Mouse (Mus musculus) stomach, postnatal 0 days (tissue): ENCODE results near the gene Ss18l2. TPM values are rescaled to one million over a fixed set of nuclear protein-coding genes. Genes with fewer than 3 reads are reported as not detected.

Source experiments
- ATAC-seq: fragments of 200-750 bp; cut with Nextera tagmentation; 2 replicates; pipeline ENCODE4 v1.8.0; 2017; ENCODE audit not compliant: low FRiP score, low TSS enrichment
- DNase-seq: peaks from one replicate; pipeline ENCODE4 v3.0.0-alpha.2; 2016; ENCODE audit warnings: low spot score
- H3K27ac ChIP-seq: fragments of 300-500 bp; sonication (generic); replicated peaks from 2 replicates; pipeline ENCODE4 v1.5.1; 2014; ENCODE audit warnings: mild to moderate bottlenecking, control low read depth
- H3K27me3 ChIP-seq: fragments of 300-500 bp; sonication (generic); 2 replicates; pipeline ENCODE4 v1.6.1; 2014; ENCODE audit warnings: low read length; ENCODE audit not compliant: control insufficient read depth, insufficient read depth
- H3K36me3 ChIP-seq: fragments of 300-500 bp; sonication (generic); 2 replicates; pipeline ENCODE4 v1.6.1; 2014; ENCODE audit warnings: low read length, mixed read lengths; ENCODE audit not compliant: control insufficient read depth, insufficient read depth
- H3K4me1 ChIP-seq: fragments of 300-500 bp; sonication (generic); replicated peaks from 2 replicates; pipeline ENCODE4 v1.6.1; 2014; ENCODE audit warnings: antibody characterized with exemption; ENCODE audit not compliant: control insufficient read depth, insufficient read depth
- H3K4me2 ChIP-seq: fragments of 300-500 bp; sonication (generic); replicated peaks from 2 replicates; pipeline ENCODE4 v1.6.1; 2014; ENCODE audit warnings: low read depth, mild to moderate bottlenecking, control low read depth, moderate library complexity
- H3K4me3 ChIP-seq: fragments of 300-500 bp; sonication (generic); 2 replicates; pipeline ENCODE4 v1.5.1; 2014; ENCODE audit warnings: low read depth, low read length, control low read depth
- H3K9ac ChIP-seq: fragments of 300-500 bp; sonication (generic); 2 replicates; pipeline ENCODE4 v1.6.1; 2014; ENCODE audit warnings: mild to moderate bottlenecking, low read length, control low read depth, mixed read lengths
- H3K9me3 ChIP-seq: fragments of 300-500 bp; sonication (generic); 2 replicates; pipeline ENCODE4 v1.6.1; 2016; ENCODE audit warnings: low read length; ENCODE audit not compliant: control insufficient read depth
- CTCF ChIP-seq: IDR thresholded peaks from 2 replicates; pipeline ENCODE4 v1.5.1; 2016; ENCODE audit warnings: antibody characterized with exemption, low read depth, mild to moderate bottlenecking, moderate library complexity
- EP300 ChIP-seq: optimal IDR thresholded peaks from 2 replicates; pipeline ENCODE3; 2016; ENCODE audit warnings: antibody characterized with exemption
- WGBS: fragments of 180-500 bp; shearing (Covaris S2); extraction: QIAGEN DNeasy Blood & Tissue Kit; methylation state at CpG from one replicate; pipeline ENCODE4 v1.1.7; 2014; 5-methylcytosine and 5-hydroxymethylcytosine counted together
- polyA plus RNA-seq: library from polyadenylated mRNA; unstranded; fragments of >200 nt; fragmentation: Nextera tagmentation; extraction: Ambion mirVana; gene quantifications from 2 replicates; pipeline ENCODE4 v1.2.1, GENCODE M21; 2015

Ss18l2 gene
- polyA plus RNA-seq, 1 experiment from 2014 or later = 119 TPM

DNA sequence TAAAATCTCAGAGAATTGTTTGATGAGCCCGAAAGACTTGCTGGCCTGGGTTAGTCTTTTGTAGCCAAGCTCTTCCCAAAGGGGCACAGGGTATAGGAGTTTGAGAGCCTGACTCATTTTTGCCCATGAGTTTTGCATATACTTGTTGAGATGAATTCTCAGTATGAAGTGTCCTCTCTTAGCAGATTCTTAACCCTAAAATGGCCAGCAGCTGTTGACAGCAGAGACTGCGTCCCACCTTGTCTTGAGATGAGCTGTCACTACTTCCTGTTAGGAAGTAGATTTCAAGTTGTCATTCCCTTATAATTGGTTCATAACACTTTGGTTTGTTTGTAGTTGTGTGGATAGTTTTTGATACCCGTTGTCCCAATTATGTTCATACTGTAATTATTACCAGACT, 31.0 kb downstream of the Ss18l2 start:
- Histone ChIP-seq H3K4me3 (no peak overlapping the region), H3K36me3 (peaks cover 17% of the 10 kb centered on the region), H3K27ac (no peak overlapping the region), H3K27me3 (no peaks in the 10 kb centered on the region), H3K4me1 (no peaks in the 10 kb centered on the region), H3K4me2 (no peak overlapping the region), H3K9ac (no peak overlapping the region), H3K9me3 (no peaks in the 10 kb centered on the region)
- ATAC-seq = no peak
- DNase-seq = no peak
- TF ChIP-seq EP300 = no peak
- TF ChIP-seq CTCF = no peak
- WGBS = 89% methylated on average over 3 of the region's 3 CpGs

DNA sequence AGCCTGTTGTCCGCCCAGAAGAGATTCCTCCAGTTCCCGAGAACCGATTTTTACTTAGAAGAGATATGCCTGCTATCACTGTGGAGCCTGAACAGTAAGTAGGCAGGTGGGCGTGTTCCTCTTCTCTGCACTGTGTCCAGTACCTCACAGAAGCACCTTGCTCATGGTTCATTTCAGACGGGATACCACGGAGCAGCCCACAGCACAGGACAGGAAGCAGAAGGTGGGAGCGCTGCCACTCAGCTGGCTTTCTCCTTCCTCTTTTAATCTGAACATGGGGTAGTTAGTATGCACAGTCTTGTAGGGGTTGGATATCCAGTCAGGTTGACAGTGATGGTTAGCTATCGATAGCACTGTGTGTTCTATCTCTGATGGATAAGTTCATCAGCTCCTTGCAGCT, 33.9 kb downstream of the Ss18l2 start:
- TF ChIP-seq CTCF = no peak
- no peak for TF ChIP-seq EP300
- H3K4me3 ChIP-seq = no peak overlapping the region
- H3K9me3 ChIP-seq = no peaks in the 10 kb centered on the region
- H3K4me1 ChIP-seq = no peaks in the 10 kb centered on the region
- DNase-seq (no peak), ATAC-seq (no peak)
- 88% methylated on average over 8 of the region's 8 CpGs for WGBS
- no peaks in the 10 kb centered on the region for H3K27me3 ChIP-seq
- H3K27ac ChIP-seq = no peak overlapping the region
- H3K4me2 ChIP-seq = no peak overlapping the region
- peaks cover 37% of the 10 kb centered on the region for H3K36me3 ChIP-seq
- no peak overlapping the region for H3K9ac ChIP-seq

DNA sequence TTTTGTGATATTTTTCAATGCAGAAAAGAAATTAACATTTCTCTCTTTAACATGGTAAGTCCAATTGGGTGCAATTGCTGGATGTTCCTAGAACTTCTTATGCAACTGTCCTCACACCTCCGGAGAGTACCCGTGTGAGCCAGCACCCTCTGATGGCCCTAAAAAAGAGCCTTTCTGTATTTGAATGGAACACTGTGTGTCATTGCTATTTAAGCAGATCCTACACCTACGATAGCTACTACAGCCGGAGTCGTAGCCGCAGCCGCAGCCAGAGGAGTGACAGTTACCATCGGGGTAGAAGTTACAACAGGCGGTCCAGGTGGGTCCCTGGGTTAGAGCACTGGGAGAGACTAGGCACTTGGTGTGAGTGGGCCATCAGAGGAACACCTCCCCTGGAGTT, 42.6 kb downstream of the Ss18l2 start:
- WGBS = 91% methylated on average over 9 of the region's 9 CpGs
- Histone ChIP-seq H3K4me2 (no peak overlapping the region), H3K4me3 (no peak overlapping the region), H3K4me1 (no peaks in the 10 kb centered on the region), H3K36me3 (peaks cover 37% of the 10 kb centered on the region; the same call in 1 of the 2 replicates), H3K27ac (no peak overlapping the region), H3K9me3 (no peaks in the 10 kb centered on the region), H3K27me3 (no peaks in the 10 kb centered on the region), H3K9ac (no peak overlapping the region)
- ATAC-seq = no peak
- DNase-seq = no peak
- TF ChIP-seq EP300 (no peak), CTCF (no peak)

DNA sequence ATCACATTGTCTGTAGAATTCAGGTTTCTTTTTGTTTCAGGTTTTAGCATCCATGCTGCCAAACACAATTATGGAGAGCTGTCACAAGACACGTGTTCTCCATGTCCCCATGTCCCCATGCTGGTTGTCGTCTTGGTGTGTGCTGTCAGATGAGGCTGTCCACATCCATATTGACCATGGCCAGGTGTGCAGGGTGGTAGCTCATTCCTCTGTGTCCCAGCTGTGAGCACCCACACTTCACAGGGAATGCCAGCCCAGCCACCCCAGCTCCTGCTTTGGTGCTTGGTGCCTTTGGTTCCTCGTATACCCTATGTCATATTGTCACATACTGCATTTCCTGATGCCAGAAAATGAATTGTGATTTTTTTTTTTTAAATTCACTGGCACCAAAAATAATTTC, 44.5 kb downstream of the Ss18l2 start:
- peaks cover 31% of the 10 kb centered on the region; the same call in 1 of the 2 replicates for H3K36me3 ChIP-seq

DNA sequence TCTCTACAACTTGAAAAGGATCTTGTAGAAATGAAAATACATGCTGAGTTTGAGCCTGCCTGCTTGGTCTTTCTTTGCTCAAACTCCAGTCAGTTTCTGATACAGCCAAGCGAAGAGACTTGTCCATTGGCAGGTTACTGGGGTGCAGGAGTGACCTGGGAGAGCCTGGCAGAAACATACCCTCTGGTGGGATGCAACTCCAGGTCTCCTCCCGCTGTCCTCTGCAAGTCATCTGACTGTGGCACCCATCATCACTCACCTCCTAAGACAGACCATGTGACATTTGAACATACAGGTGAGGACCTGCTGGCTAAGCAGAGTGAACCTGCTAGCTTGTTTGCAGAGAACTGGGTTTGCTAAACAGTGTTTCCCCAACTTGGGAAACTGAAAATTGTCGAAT, 46.7 kb downstream of the Ss18l2 start:
- Histone ChIP-seq H3K9me3 (no peaks in the 10 kb centered on the region), H3K4me2 (no peak overlapping the region), H3K4me3 (no peak overlapping the region), H3K27me3 (no peaks in the 10 kb centered on the region), H3K4me1 (0 out of 2 replicates have a peak, but pooled peaks cover 8% of the 10 kb centered on the region), H3K36me3 (peaks cover 17% of the 10 kb centered on the region; the same call in 1 of the 2 replicates), H3K9ac (no peak overlapping the region), H3K27ac (no peak overlapping the region)
- DNase-seq (peak; percentile 12), ATAC-seq (no peak)
- TF ChIP-seq CTCF (no peak), EP300 (no peak)
- WGBS = 72% methylated on average over 3 of the region's 3 CpGs

More for the DNA sequence above, 44.5 kb downstream of the Ss18l2 start:
- no peak overlapping the region for H3K27ac ChIP-seq
- H3K4me1 ChIP-seq = 0 out of 2 replicates have a peak, but pooled peaks cover 5% of the 10 kb centered on the region
- no peak for ATAC-seq
- H3K9me3 ChIP-seq = no peaks in the 10 kb centered on the region
- no peak overlapping the region for H3K4me3 ChIP-seq
- DNase-seq = no peak
- no peak overlapping the region for H3K4me2 ChIP-seq
- TF ChIP-seq CTCF (no peak), EP300 (no peak)
- no peak overlapping the region for H3K9ac ChIP-seq
- H3K27me3 ChIP-seq = no peaks in the 10 kb centered on the region
- 84% methylated on average over 3 of the region's 3 CpGs for WGBS

DNA sequence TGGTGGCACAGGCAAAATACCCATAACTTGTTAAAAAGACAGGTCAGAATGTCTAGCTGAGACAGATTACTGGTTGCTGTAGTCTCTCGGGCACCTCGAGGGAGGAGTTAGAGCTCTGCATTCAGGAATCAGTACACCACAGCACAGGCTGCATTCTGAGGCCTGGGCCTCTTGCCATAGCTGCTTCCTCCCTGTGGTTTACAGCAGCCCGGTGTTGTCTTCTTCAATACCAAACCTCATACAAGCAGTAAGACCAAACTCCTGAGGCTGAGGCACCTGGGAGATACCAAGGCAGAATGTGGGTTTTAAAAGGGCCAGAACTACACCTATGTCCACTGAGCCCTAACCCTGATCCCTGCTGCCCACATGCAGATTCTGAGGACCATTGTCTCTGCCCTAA, 47.3 kb downstream of the Ss18l2 start:
- no peak overlapping the region for H3K9ac ChIP-seq
- 0 out of 2 replicates have a peak overlapping the region, but pooled peaks have one; percentile 13 for H3K27ac ChIP-seq
- TF ChIP-seq CTCF (no peak), EP300 (no peak)
- no peak overlapping the region for H3K4me3 ChIP-seq
- ATAC-seq (no peak), DNase-seq (peak; percentile 27)
- no peaks in the 10 kb centered on the region for H3K27me3 ChIP-seq
- H3K36me3 ChIP-seq = peaks cover 17% of the 10 kb centered on the region; the same call in 1 of the 2 replicates
- 21% methylated on average over 3 of the region's 3 CpGs for WGBS
- H3K4me2 ChIP-seq = no peak overlapping the region
- 0 out of 2 replicates have a peak, but pooled peaks cover 8% of the 10 kb centered on the region for H3K4me1 ChIP-seq
- H3K9me3 ChIP-seq = no peaks in the 10 kb centered on the region
